Mouse (Mus musculus) liver, adult 2 months (tissue): ENCODE results near the gene Bhlha15. TPM values are rescaled to one million over a fixed set of nuclear protein-coding genes. Genes with fewer than 3 reads are reported as not detected.

ENCODE experiments used
- DNase-seq: peaks from one replicate; pipeline ENCODE4 v3.0.0-alpha.2; 2011; ENCODE audit warnings: low read depth, low spot score; ENCODE audit errors: extremely low read depth
- H3K27ac ChIP-seq: fragments of 200-500 bp; replicated peaks from 2 replicates; pipeline ENCODE4 v1.5.1; 2012; ENCODE audit warnings: low read depth, mild to moderate bottlenecking, control low read depth, inconsistent platforms, low read length; ENCODE audit not compliant: insufficient read depth
- H3K27me3 ChIP-seq: fragments of 200-500 bp; 2 replicates; pipeline ENCODE4 v1.6.1; 2012; ENCODE audit warnings: mild to moderate bottlenecking, moderate library complexity, low read length, inconsistent platforms; ENCODE audit not compliant: control insufficient read depth, insufficient read depth
- H3K36me3 ChIP-seq: fragments of 200-500 bp; 2 replicates; pipeline ENCODE4 v1.6.1; 2012; ENCODE audit warnings: low read length, inconsistent platforms; ENCODE audit not compliant: control insufficient read depth, insufficient read depth
- H3K4me1 ChIP-seq: fragments of 200-500 bp; 2 replicates; pipeline ENCODE4 v1.6.1; 2011; ENCODE audit warnings: low read length; ENCODE audit not compliant: control insufficient read depth, insufficient read depth
- H3K4me3 ChIP-seq: fragments of 200-500 bp; 2 replicates; pipeline ENCODE4 v1.5.1; 2011; ENCODE audit warnings: low read depth, mild to moderate bottlenecking, control low read depth, low read length, moderate library complexity; ENCODE audit not compliant: insufficient read depth
- H3K79me2 ChIP-seq: fragments of 200-500 bp; 2 replicates; pipeline ENCODE4 v1.6.1; 2012; ENCODE audit warnings: inconsistent platforms, mild to moderate bottlenecking, low read length, moderate library complexity; ENCODE audit not compliant: control insufficient read depth, insufficient read depth
- H3K9ac ChIP-seq: fragments of 200-500 bp; 2 replicates; pipeline ENCODE4 v1.6.1; 2012; ENCODE audit warnings: low read depth, mild to moderate bottlenecking, control low read depth, inconsistent platforms, low read length
- CTCF ChIP-seq: fragments of 200-500 bp; IDR thresholded peaks from 2 replicates; pipeline ENCODE4 v1.5.1; 2011; ENCODE audit warnings: low read depth, low read length, control low read depth
- POLR2A ChIP-seq: fragments of 200-500 bp; IDR thresholded peaks from 2 replicates; pipeline ENCODE4 v1.6.1; 2011; ENCODE audit warnings: low read length, control low read depth; ENCODE audit not compliant: insufficient read depth; ENCODE audit errors: extremely low read depth
- WGBS: fragments of 180-500 bp; shearing (Covaris S2); methylation state at CpG from one replicate; pipeline ENCODE4 v1.1.7; 2018; 5-methylcytosine and 5-hydroxymethylcytosine counted together
- polyA plus RNA-seq: library from polyadenylated mRNA; depleted of rRNA; stranded (reverse); fragments of >200 nt; gene quantifications from 2 replicates; pipeline ENCODE4 v1.2.3, GENCODE M21; 2012
- total RNA-seq: library from RNA; depleted of rRNA; stranded (reverse); fragments of >200 nt; gene quantifications from 2 replicates; pipeline ENCODE4 v1.2.3, GENCODE M21; 2014

Gene Bhlha15
- total and polyA plus RNA-seq, 2 experiments = 0.18 to 0.70 TPM

- no peak overlapping the region for H3K27ac ChIP-seq
- H3K9ac ChIP-seq = no peak overlapping the region
- H3K27me3 ChIP-seq = no peaks in the 10 kb centered on the region
- 93% methylated on average over 10 of the region's 10 CpGs for WGBS
- H3K36me3 ChIP-seq = peaks cover 10% of the 10 kb centered on the region; the same call in 1 of the 2 replicates
- no peaks in the 10 kb centered on the region for H3K4me1 ChIP-seq
- DNase-seq = no peak
- no peak for TF ChIP-seq CTCF
- no peak for TF ChIP-seq POLR2A
- no peaks in the 10 kb centered on the region for H3K79me2 ChIP-seq
- H3K4me3 ChIP-seq = no peak overlapping the region
Measured at GRCm38 (mm10) chr5:144204911-144205310, 14.8 kb downstream of the Bhlha15 start.

GRCm38 (mm10) chr5:144206069-144206468 is 16.0 kb downstream of the Bhlha15 start:
- Histone ChIP-seq H3K27me3 (no peaks in the 10 kb centered on the region), H3K4me1 (no peaks in the 10 kb centered on the region), H3K79me2 (no peaks in the 10 kb centered on the region), H3K27ac (no peak overlapping the region), H3K36me3 (peaks cover 18% of the 10 kb centered on the region; the same call in 1 of the 2 replicates), H3K4me3 (no peak overlapping the region), H3K9ac (no peak overlapping the region)
- TF ChIP-seq CTCF (no peak), POLR2A (no peak)
- 99% methylated on average over 15 of the region's 15 CpGs for WGBS
- no peak for DNase-seq

- Histone ChIP-seq H3K27me3 (no peaks in the 10 kb centered on the region), H3K36me3 (peaks cover 16% of the 10 kb centered on the region; the same call in 1 of the 2 replicates), H3K9ac (no peak overlapping the region), H3K4me1 (no peaks in the 10 kb centered on the region), H3K4me3 (no peak overlapping the region), H3K79me2 (no peaks in the 10 kb centered on the region), H3K27ac (no peak overlapping the region)
- TF ChIP-seq POLR2A (no peak), CTCF (peak; percentile 73)
- 39% methylated on average over 11 of the region's 11 CpGs for WGBS
- DNase-seq = no peak
Measured at GRCm38 (mm10) chr5:144207478-144207877, 17.4 kb downstream of the Bhlha15 start.

GRCm38 (mm10) chr5:144214453-144214852 is 24.4 kb downstream of the Bhlha15 start:
- H3K4me1 ChIP-seq = no peaks in the 10 kb centered on the region
- H3K9ac ChIP-seq = no peak overlapping the region
- 56% methylated on average over 7 of the region's 7 CpGs for WGBS
- H3K4me3 ChIP-seq = no peak overlapping the region
- no peak for DNase-seq
- no peak overlapping the region for H3K27ac ChIP-seq
- H3K27me3 ChIP-seq = no peaks in the 10 kb centered on the region
- TF ChIP-seq CTCF (peak; percentile 88), POLR2A (no peak)
- peaks cover 13% of the 10 kb centered on the region; the same call in 1 of the 2 replicates for H3K36me3 ChIP-seq
- H3K79me2 ChIP-seq = no peaks in the 10 kb centered on the region

GRCm38 (mm10) chr5:144215992-144216391 is 25.9 kb downstream of the Bhlha15 start:
- Histone ChIP-seq H3K4me3 (no peak overlapping the region), H3K27ac (no peak overlapping the region), H3K4me1 (peaks cover 2% of the 10 kb centered on the region), H3K9ac (no peak overlapping the region), H3K27me3 (no peaks in the 10 kb centered on the region), H3K36me3 (peaks cover 5% of the 10 kb centered on the region; the same call in 1 of the 2 replicates), H3K79me2 (no peaks in the 10 kb centered on the region)
- TF ChIP-seq POLR2A = no peak
- TF ChIP-seq CTCF = no peak
- WGBS = 75% methylated on average over 2 of the region's 2 CpGs
- DNase-seq = no peak

GRCm38 (mm10) chr5:144218061-144218460 is 28.0 kb downstream of the Bhlha15 start:
- no peak overlapping the region for H3K27ac ChIP-seq
- DNase-seq = no peak

More at GRCm38 (mm10) chr5:144218061-144218460, 28.0 kb downstream of the Bhlha15 start:
- Histone ChIP-seq H3K79me2 (no peaks in the 10 kb centered on the region), H3K4me1 (peaks cover 2% of the 10 kb centered on the region), H3K4me3 (no peak overlapping the region), H3K36me3 (peaks cover 4% of the 10 kb centered on the region; the same call in 1 of the 2 replicates), H3K9ac (no peak overlapping the region), H3K27me3 (no peaks in the 10 kb centered on the region)
- 87% methylated on average over 7 of the region's 7 CpGs for WGBS
- TF ChIP-seq POLR2A = no peak
- TF ChIP-seq CTCF = no peak
